Mouse (Mus musculus) neural tube, embryonic 14.5 days (tissue): ENCODE measurements around the gene Fbxl4. TPM values are rescaled to one million over a fixed set of nuclear protein-coding genes. Genes with fewer than 3 reads are reported as not detected.
A peak's percentile ranks its signal among the peaks of the same experiment; 100 is the strongest.

Experiments
- ATAC-seq: fragments of 200-750 bp; cut with Nextera tagmentation; 2 replicates; pipeline ENCODE4 v1.8.0; 2017; ENCODE audit warnings: low read depth, mild to moderate bottlenecking, moderate TSS enrichment, moderate library complexity
- H3K27ac ChIP-seq: fragments of 300-500 bp; sonication (generic); 2 replicates; pipeline ENCODE4 v1.5.1; 2014; ENCODE audit warnings: low read depth, mild to moderate bottlenecking, control low read depth, low read length, moderate library complexity, mixed read lengths
- H3K27me3 ChIP-seq: fragments of 300-500 bp; sonication (generic); 2 replicates; pipeline ENCODE4 v1.6.1; 2014; ENCODE audit warnings: low read length; ENCODE audit not compliant: control insufficient read depth, insufficient read depth
- H3K36me3 ChIP-seq: fragments of 300-500 bp; sonication (generic); 2 replicates; pipeline ENCODE4 v1.6.1; 2014; ENCODE audit warnings: low read length, mixed read lengths; ENCODE audit not compliant: control insufficient read depth, insufficient read depth
- H3K4me1 ChIP-seq: fragments of 300-500 bp; sonication (generic); 2 replicates; pipeline ENCODE4 v1.6.1; 2014; ENCODE audit warnings: low read length; ENCODE audit not compliant: control insufficient read depth, insufficient read depth
- H3K4me2 ChIP-seq: fragments of 300-500 bp; sonication (generic); 2 replicates; pipeline ENCODE4 v1.6.1; 2014; ENCODE audit warnings: mild to moderate bottlenecking, low read depth, low read length, control low read depth
- H3K4me3 ChIP-seq: fragments of 300-500 bp; sonication (generic); 2 replicates; pipeline ENCODE4 v1.5.1; 2014; ENCODE audit warnings: low read depth, low read length, control low read depth, mixed read lengths
- H3K9ac ChIP-seq: fragments of 300-500 bp; sonication (generic); replicated peaks from 2 replicates; pipeline ENCODE4 v1.6.1; 2014; ENCODE audit warnings: low read depth, mild to moderate bottlenecking, control low read depth, low read length, mixed read lengths
- H3K9me3 ChIP-seq: fragments of 300-500 bp; sonication (generic); 2 replicates; pipeline ENCODE4 v1.6.1; 2016; ENCODE audit warnings: low read length; ENCODE audit not compliant: control insufficient read depth
- WGBS: fragments of 180-500 bp; shearing (Covaris S2); extraction: QIAGEN DNeasy Blood & Tissue Kit; methylation state at CpG from one replicate; pipeline ENCODE4 v1.1.7; 2014; 5-methylcytosine and 5-hydroxymethylcytosine counted together
- polyA plus RNA-seq: library from polyadenylated mRNA; unstranded; fragments of >200 nt; fragmentation: Nextera tagmentation; extraction: Ambion mirVana; gene quantifications from 2 replicates; pipeline ENCODE4 v1.2.1, GENCODE M21; 2014

Gene Fbxl4
- polyA plus RNA-seq, 1 experiment from 2014 or later = 22.0 TPM

DNA sequence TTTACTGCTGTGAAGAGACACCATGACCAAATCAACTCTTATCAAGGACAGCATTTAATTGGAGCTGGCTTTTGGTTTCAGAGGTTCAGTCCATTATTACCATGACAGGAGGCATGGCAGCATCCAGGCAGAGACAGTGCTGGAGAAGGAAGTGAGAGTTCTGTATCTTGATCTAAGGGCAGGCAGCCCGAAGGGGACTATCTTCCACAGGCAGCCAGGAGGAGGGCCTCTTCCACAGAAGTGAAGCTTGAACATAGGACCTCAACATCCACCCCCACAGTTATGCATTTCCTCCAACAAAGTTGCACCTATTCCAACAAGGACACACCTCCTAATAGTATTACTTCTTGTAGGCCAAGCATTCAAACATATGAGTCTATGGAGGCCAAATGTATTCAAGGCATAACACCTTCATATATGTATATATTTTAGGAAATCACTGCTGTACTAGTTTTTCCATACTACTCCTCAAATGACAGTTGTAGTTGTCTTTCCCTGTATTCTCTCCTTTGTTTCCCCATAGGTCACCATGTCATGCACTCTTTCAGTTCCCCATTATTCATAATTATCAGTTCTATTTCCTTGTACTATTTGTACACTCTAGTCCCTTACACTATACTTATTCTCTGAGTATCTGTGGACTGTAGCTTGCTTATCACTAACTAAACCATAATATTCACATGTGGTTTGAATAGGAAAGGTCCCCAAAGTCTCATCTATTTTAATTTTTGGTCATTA is 26.4 kb downstream of the Fbxl4 start:
- H3K9me3 ChIP-seq = no peaks in the 10 kb centered on the region
- peaks cover 3% of the 10 kb centered on the region; the same call in 1 of the 2 replicates for H3K4me1 ChIP-seq
- WGBS = 100% methylated on average over 1 of the region's 1 CpGs
- no peak overlapping the region for H3K4me3 ChIP-seq
- no peak overlapping the region for H3K4me2 ChIP-seq
- no peaks in the 10 kb centered on the region for H3K36me3 ChIP-seq
- no peak overlapping the region for H3K9ac ChIP-seq
- H3K27me3 ChIP-seq = no peaks in the 10 kb centered on the region
- ATAC-seq = no peak
- H3K27ac ChIP-seq = no peak overlapping the region

DNA sequence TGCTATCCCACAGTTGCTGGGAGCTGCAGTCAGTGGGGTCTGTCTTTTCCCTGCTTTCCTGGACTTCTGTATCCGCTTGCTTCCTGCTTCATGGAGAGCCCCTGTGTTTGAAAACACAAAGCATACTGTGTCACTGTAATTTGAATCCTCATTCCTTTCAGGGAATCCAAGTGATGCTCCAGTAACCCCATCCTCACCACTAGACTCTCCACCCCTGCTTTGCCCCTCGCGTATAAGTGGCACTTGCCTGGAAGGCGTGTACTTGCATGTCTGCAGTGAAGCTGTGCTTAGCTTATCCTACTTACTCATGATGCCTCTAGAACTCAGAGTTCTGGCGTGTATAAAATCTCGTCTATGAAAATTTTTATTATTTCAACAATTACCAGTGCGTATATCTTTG is 32.7 kb downstream of the Fbxl4 start:
- Histone ChIP-seq H3K9me3 (no peaks in the 10 kb centered on the region), H3K36me3 (no peaks in the 10 kb centered on the region), H3K27ac (no peak overlapping the region), H3K4me2 (no peak overlapping the region), H3K9ac (no peak overlapping the region), H3K27me3 (no peaks in the 10 kb centered on the region), H3K4me3 (no peak overlapping the region), H3K4me1 (no peaks in the 10 kb centered on the region)
- 57% methylated on average over 7 of the region's 7 CpGs for WGBS
- ATAC-seq = 0 out of 2 replicates have a peak, but pooled peaks have one; percentile 48

DNA sequence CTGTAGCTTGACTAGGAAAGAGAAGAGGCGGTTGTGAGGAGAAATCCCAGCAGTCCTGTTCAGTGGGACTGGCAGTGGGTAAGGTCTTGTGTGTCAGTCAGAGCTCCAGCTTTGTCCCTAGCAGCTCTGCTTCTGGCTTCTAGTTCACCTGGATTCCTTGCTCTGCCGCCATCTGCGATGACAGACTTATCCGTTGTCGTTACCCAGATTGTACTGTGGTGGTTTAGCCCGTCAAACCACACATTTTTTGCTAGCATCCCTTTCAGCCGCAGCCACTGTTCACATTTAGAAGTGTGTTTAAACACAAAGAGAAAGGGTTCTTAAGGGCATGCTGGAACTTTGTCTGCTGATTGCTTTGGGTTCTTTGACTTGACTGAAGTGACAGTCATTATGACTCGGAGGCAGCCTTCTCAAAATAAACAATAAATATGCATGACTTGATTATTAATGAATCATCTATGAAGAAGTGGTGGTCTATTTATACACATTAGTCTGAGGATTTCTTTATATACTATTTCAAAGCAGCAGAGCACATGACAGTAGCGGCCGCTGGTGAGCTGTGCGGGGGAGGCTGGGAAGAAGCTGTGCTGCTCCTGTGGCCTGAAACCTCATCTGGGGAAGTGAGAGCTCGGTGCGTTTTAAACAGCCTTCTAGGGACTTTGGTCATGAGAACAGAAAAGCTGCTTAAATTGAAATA is 35.6 kb downstream of the Fbxl4 start:
- Histone ChIP-seq H3K27me3 (no peaks in the 10 kb centered on the region), H3K9me3 (no peaks in the 10 kb centered on the region), H3K9ac (no peak overlapping the region), H3K36me3 (no peaks in the 10 kb centered on the region), H3K4me2 (no peak overlapping the region), H3K27ac (no peak overlapping the region), H3K4me1 (no peaks in the 10 kb centered on the region), H3K4me3 (no peak overlapping the region)
- ATAC-seq = no peak
- WGBS = 68% methylated on average over 13 of the region's 13 CpGs

DNA sequence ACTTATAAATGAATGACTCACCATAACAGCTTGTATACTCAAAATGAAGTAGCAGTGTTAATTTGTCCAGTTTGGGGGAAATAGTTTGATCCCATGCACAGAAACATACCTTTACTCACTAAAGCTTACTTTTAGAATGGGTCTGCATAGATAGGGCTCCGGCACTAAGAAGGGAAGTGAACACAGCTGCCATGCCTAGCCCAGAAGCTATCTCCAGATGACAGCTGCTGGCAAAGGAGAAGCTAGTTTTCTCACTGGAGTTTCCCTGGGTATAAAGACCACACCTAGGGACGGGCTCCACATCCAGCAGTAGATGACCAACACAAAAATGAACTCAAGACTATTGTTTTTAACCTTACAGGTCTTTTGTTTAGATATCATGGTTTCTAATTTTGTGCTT is 38.1 kb downstream of the Fbxl4 start:
- no peaks in the 10 kb centered on the region for H3K4me1 ChIP-seq
- H3K27ac ChIP-seq = no peak overlapping the region
- H3K36me3 ChIP-seq = no peaks in the 10 kb centered on the region
- WGBS = 86% methylated on average over 2 of the region's 2 CpGs
- H3K4me3 ChIP-seq = no peak overlapping the region
- ATAC-seq = no peak
- no peak overlapping the region for H3K4me2 ChIP-seq
- H3K9ac ChIP-seq = no peak overlapping the region
- H3K9me3 ChIP-seq = no peaks in the 10 kb centered on the region
- no peaks in the 10 kb centered on the region for H3K27me3 ChIP-seq

DNA sequence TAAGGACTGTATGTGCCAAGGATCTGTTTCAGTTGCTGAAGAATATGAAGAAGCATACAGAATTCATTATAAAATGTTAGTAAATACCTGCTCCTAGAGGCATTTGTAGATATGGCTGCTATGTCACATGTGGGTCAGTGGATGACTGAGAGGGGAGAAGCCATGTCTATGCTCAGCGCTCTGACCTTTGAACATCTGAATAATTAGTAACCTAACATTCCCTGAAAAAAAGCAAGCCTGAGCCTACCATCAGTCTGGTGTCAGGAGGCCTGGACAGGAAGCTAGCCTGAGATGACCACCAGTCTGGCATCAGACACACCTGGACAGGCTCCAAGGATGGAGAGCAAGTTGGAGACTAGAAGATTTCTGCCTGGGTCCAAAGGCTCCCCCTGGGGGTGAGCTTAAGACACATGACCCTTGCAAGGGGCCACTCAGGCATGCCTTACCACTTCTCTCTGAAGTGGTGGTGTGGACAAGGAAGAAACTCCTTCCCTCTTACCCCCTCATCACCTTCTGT is 39.2 kb downstream of the Fbxl4 start:
- Histone ChIP-seq H3K27me3 (no peaks in the 10 kb centered on the region), H3K27ac (no peak overlapping the region), H3K9me3 (no peaks in the 10 kb centered on the region), H3K4me3 (no peak overlapping the region), H3K4me2 (no peak overlapping the region), H3K36me3 (no peaks in the 10 kb centered on the region), H3K4me1 (no peaks in the 10 kb centered on the region), H3K9ac (no peak overlapping the region)
- no peak for ATAC-seq
- WGBS = 96% methylated on average over 1 of the region's 1 CpGs

DNA sequence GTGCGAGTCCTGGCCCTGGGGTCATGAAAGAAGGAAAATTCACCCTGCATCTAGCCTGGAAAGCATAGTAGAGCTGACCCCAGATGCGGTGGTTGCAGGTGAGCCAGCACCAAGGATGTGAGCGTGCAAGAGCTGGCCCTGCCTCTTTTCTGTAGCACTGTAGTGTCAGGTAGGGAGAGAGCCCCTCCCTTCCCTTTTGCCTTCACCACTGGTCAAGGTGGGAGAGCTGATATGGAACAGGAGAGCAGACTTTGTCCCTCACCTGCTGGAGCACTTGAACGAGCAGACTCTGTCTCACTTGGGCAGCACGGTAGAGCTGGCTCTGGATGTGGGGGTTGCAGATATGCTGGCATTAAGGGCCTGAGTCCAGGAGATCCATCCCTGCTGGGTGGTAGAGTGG is 39.7 kb downstream of the Fbxl4 start:
- H3K9me3 ChIP-seq = no peaks in the 10 kb centered on the region
- no peaks in the 10 kb centered on the region for H3K4me1 ChIP-seq
- H3K4me2 ChIP-seq = no peak overlapping the region
- no peaks in the 10 kb centered on the region for H3K27me3 ChIP-seq
- H3K27ac ChIP-seq = no peak overlapping the region
- ATAC-seq = peak; percentile 34
- H3K36me3 ChIP-seq = no peaks in the 10 kb centered on the region
- WGBS = 91% methylated on average over 5 of the region's 5 CpGs
- no peak overlapping the region for H3K9ac ChIP-seq
- H3K4me3 ChIP-seq = no peak overlapping the region

DNA sequence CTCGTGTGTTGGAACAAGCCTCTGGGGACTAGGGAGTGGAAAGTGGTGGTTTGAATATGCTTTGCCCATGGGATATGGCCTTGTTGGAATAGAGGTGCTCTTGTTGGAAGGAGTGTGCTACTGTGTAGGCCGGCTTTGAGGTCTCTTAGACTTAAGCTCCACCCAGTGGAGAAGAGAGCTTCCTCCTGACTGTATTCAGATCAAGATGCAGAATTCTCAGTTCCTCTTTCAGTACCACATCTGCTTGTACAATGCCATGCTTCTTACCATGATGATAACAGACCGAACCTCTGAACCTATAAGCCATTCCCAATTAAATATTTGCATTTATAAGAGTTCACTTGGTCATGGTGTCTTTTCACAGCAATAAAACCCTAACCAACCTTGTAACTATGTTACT is 44.7 kb downstream of the Fbxl4 start:
- H3K36me3 ChIP-seq = no peaks in the 10 kb centered on the region
- no peak overlapping the region for H3K4me3 ChIP-seq
- H3K9me3 ChIP-seq = no peaks in the 10 kb centered on the region
- H3K27me3 ChIP-seq = no peaks in the 10 kb centered on the region
- no peak overlapping the region for H3K9ac ChIP-seq
- no peak for ATAC-seq
- no peaks in the 10 kb centered on the region for H3K4me1 ChIP-seq
- no peak overlapping the region for H3K4me2 ChIP-seq
- H3K27ac ChIP-seq = no peak overlapping the region
- 91% methylated on average over 3 of the region's 3 CpGs for WGBS

DNA sequence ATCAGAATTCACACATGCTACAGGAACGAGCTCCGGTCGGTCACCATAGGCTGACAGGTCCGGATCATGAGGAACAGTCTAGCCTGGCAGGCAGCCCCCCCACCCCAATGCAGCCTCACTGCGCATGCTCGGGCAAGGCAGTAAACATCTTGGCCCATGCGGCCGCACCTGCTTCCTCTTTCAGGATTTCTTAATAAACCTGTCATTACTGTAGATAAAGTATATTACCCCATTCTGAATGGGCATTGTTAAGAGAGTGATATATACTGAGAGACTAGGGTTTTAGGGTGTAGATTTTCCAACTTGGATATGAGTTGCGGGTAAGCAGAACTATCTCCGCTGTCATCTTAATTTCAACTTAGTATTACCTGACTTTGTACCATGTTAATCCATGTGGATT is 45.6 kb downstream of the Fbxl4 start:
- no peaks in the 10 kb centered on the region for H3K9me3 ChIP-seq
- no peak overlapping the region for H3K4me2 ChIP-seq
- no peak overlapping the region for H3K9ac ChIP-seq
- H3K27ac ChIP-seq = no peak overlapping the region
- no peak for ATAC-seq
- no peaks in the 10 kb centered on the region for H3K36me3 ChIP-seq
- no peak overlapping the region for H3K4me3 ChIP-seq
- 91% methylated on average over 10 of the region's 10 CpGs for WGBS
- no peaks in the 10 kb centered on the region for H3K27me3 ChIP-seq
- no peaks in the 10 kb centered on the region for H3K4me1 ChIP-seq

DNA sequence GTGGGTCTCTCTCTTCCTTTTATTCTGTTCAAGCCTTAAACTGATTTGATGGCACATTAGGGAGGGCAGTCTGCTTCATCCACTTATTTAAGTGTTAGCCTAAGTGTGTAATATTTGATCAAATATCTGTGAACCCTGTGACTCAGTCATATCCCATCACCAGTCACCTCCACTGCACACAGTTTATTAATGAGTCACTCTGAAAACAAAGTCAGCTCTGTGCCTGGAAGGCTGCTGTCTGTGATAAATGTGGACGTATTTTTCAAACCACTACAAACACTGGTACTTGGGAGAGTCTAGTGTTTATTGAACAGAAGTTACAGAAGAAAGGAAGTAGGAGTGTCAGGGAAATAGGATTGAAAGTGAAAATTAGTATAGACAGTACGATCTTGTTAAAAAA is 63.3 kb downstream of the Fbxl4 start:
- no peaks in the 10 kb centered on the region for H3K4me1 ChIP-seq
- H3K9me3 ChIP-seq = no peaks in the 10 kb centered on the region
- no peak overlapping the region for H3K27ac ChIP-seq
- no peak overlapping the region for H3K4me3 ChIP-seq
- H3K9ac ChIP-seq = no peak overlapping the region
- H3K4me2 ChIP-seq = no peak overlapping the region
- ATAC-seq = no peak
- H3K36me3 ChIP-seq = no peaks in the 10 kb centered on the region
- H3K27me3 ChIP-seq = no peaks in the 10 kb centered on the region
- WGBS = 63% methylated on average over 2 of the region's 2 CpGs
